Mouse (Mus musculus) thymus, postnatal 10 days (tissue): ENCODE data around the gene Fbxl17.

Source experiments
- DNase-seq, 2 experiments: peaks; one replicate each; pipeline ENCODE4 v3.0.0; 2021; ENCODE audit warnings: low spot score in 2 of 2

Fbxl17 gene

GRCm38 (mm10) chr17:63402741-63403681 is 96.8 kb downstream of the Fbxl17 start:
- no peak for DNase-seq

GRCm38 (mm10) chr17:63402170-63402569 is 97.6 kb downstream of the Fbxl17 start:
- no peak for DNase-seq

GRCm38 (mm10) chr17:63400640-63401039 is 99.2 kb downstream of the Fbxl17 start:
- no peak for DNase-seq

- no peak for DNase-seq
Measured at GRCm38 (mm10) chr17:63399816-63400215, 100.0 kb downstream of the Fbxl17 start.

- no peak for DNase-seq
Measured at GRCm38 (mm10) chr17:63391506-63391905, 108.3 kb downstream of the Fbxl17 start.

GRCm38 (mm10) chr17:63390951-63391350 is 108.9 kb downstream of the Fbxl17 start:
- DNase-seq, result no peak

- DNase-seq, result no peak
Measured at GRCm38 (mm10) chr17:63370977-63371376, 128.8 kb downstream of the Fbxl17 start.

- DNase-seq, result no peak
Measured at GRCm38 (mm10) chr17:63369631-63370310, 130.0 kb downstream of the Fbxl17 start.

GRCm38 (mm10) chr17:63367476-63367875 is 132.3 kb downstream of the Fbxl17 start:
- no peak for DNase-seq

- DNase-seq, result no peak
Measured at GRCm38 (mm10) chr17:63366045-63366444, 133.8 kb downstream of the Fbxl17 start.

GRCm38 (mm10) chr17:63364605-63365004 is 135.2 kb downstream of the Fbxl17 start:
- DNase-seq, result no peak

GRCm38 (mm10) chr17:63362196-63362595 is 137.6 kb downstream of the Fbxl17 start:
- DNase-seq, result peak in 1 of 2 experiments; percentile 12

GRCm38 (mm10) chr17:63361679-63362078 is 138.1 kb downstream of the Fbxl17 start:
- no peak for DNase-seq

GRCm38 (mm10) chr17:63358837-63359236 is 141.0 kb downstream of the Fbxl17 start:
- no peak for DNase-seq

GRCm38 (mm10) chr17:63356202-63356601 is 143.6 kb downstream of the Fbxl17 start:
- DNase-seq, result no peak

- no peak for DNase-seq
Measured at GRCm38 (mm10) chr17:63352634-63353195, 147.1 kb downstream of the Fbxl17 start.

- DNase-seq, result no peak
Measured at GRCm38 (mm10) chr17:63351682-63352081, 148.1 kb downstream of the Fbxl17 start.

GRCm38 (mm10) chr17:63350876-63351509 is 148.8 kb downstream of the Fbxl17 start:
- no peak for DNase-seq

- DNase-seq, result no peak
Measured at GRCm38 (mm10) chr17:63344101-63344500, 155.7 kb downstream of the Fbxl17 start.

GRCm38 (mm10) chr17:63343076-63343475 is 156.7 kb downstream of the Fbxl17 start:
- no peak for DNase-seq

- DNase-seq, result no peak
Measured at GRCm38 (mm10) chr17:63342440-63342839, 157.4 kb downstream of the Fbxl17 start.

GRCm38 (mm10) chr17:63341203-63341602 is 158.6 kb downstream of the Fbxl17 start:
- no peak for DNase-seq
